Mouse (Mus musculus) CH12.LX (cell line): ENCODE data around the gene Slc27a1. TPM values are rescaled to one million over a fixed set of nuclear protein-coding genes. Genes with fewer than 3 reads are reported as not detected.

Source experiments
- DNase-seq: peaks from one replicate; pipeline ENCODE4 v3.0.0-alpha.2; 2013; ENCODE audit errors: extremely low read depth
- H3K27ac ChIP-seq: 2 replicates; pipeline ENCODE4 v1.5.1; 2012; ENCODE audit warnings: low read depth, mild to moderate bottlenecking, control low read depth, moderate library complexity; ENCODE audit not compliant: insufficient read depth
- H3K27me3 ChIP-seq: replicated peaks from 2 replicates; pipeline ENCODE3; 2012; ENCODE audit warnings: inconsistent platforms
- H3K36me3 ChIP-seq, 2 experiments: replicated peaks in 1 of 2; 2 replicates each; pipeline versions ENCODE3 to v1.6.1; 2012; ENCODE audit warnings: inconsistent platforms in 1 of 2, low read length in 1 of 2, mild to moderate bottlenecking in 1 of 2, mixed read lengths in 1 of 2, moderate library complexity in 1 of 2; ENCODE audit not compliant: control insufficient read depth in 1 of 2, insufficient read depth in 1 of 2
- H3K4me1 ChIP-seq, 2 experiments: 2 replicates each; pipeline ENCODE4 v1.6.1; 2012; ENCODE audit warnings: inconsistent platforms in 1 of 2, moderate library complexity in 1 of 2; ENCODE audit not compliant: insufficient read depth in 2 of 2, control insufficient read depth in 1 of 2
- H3K4me2 ChIP-seq: 2 replicates; pipeline ENCODE4 v1.6.1; 2012; ENCODE audit warnings: low read depth, mild to moderate bottlenecking, control low read depth; ENCODE audit not compliant: poor library complexity, insufficient read depth, severe bottlenecking
- H3K4me3 ChIP-seq, 3 experiments: fragments of 150-350 bp in 1 of 3; sonication (generic) in 1 of 3; replicated peaks in 1 of 3; 2 replicates each; pipeline versions ENCODE3 to v1.5.1; 2011 to 2012; ENCODE audit warnings: low read depth in 2 of 3, low read length in 2 of 3, mild to moderate bottlenecking in 2 of 3, moderate library complexity in 2 of 3, control low read depth in 1 of 3, improper control_type of control experiment in 1 of 3, inconsistent platforms in 1 of 3, mixed read lengths in 1 of 3; ENCODE audit not compliant: poor library complexity in 1 of 3
- H3K79me2 ChIP-seq: replicated peaks from 2 replicates; pipeline ENCODE4 v1.6.1; 2012; ENCODE audit warnings: mild to moderate bottlenecking, moderate library complexity; ENCODE audit not compliant: control insufficient read depth, poor library complexity, insufficient read depth, severe bottlenecking; ENCODE audit errors: extremely low read depth
- H3K9ac ChIP-seq: 2 replicates; pipeline ENCODE4 v1.6.1; 2012; ENCODE audit warnings: low read depth, mild to moderate bottlenecking, control low read depth, moderate library complexity; ENCODE audit not compliant: insufficient read depth
- H3K9me3 ChIP-seq: replicated peaks from 2 replicates; pipeline ENCODE3; 2012; ENCODE audit warnings: low read length, inconsistent platforms, mixed read lengths
- E2F4 ChIP-seq: IDR thresholded peaks from 2 replicates; pipeline ENCODE4 v1.6.1; 2011; ENCODE audit warnings: low read depth, low read length, improper control_type of control experiment; ENCODE audit not compliant: insufficient replicate concordance
- ELF1 ChIP-seq: IDR thresholded peaks from 2 replicates; pipeline ENCODE4 v1.6.1; 2014; ENCODE audit warnings: low read depth, mild to moderate bottlenecking, inconsistent platforms, low read length, improper control_type of control experiment
- EP300 ChIP-seq: IDR thresholded peaks from 2 replicates; pipeline ENCODE4 v1.6.1; 2011; ENCODE audit warnings: low read length, improper control_type of control experiment
- HCFC1 ChIP-seq: IDR thresholded peaks from 2 replicates; pipeline ENCODE4 v1.6.1; 2012; ENCODE audit warnings: low read depth, mild to moderate bottlenecking, inconsistent platforms, low read length, improper control_type of control experiment
- IRF4 ChIP-seq: IDR thresholded peaks from 2 replicates; pipeline ENCODE4 v1.6.1; 2014; ENCODE audit warnings: low read depth, mild to moderate bottlenecking, inconsistent platforms, low read length, improper control_type of control experiment
- JUN ChIP-seq: IDR thresholded peaks from 2 replicates; pipeline ENCODE4 v1.6.1; 2011; ENCODE audit warnings: low read depth, mild to moderate bottlenecking, low read length, improper control_type of control experiment, moderate library complexity; ENCODE audit not compliant: insufficient read depth
- MAFK ChIP-seq: IDR thresholded peaks from 2 replicates; pipeline ENCODE4 v1.6.1; 2011; ENCODE audit warnings: low read length, improper control_type of control experiment; ENCODE audit not compliant: insufficient replicate concordance
- MXI1 ChIP-seq: IDR thresholded peaks from 2 replicates; pipeline ENCODE4 v1.6.1; 2011; ENCODE audit warnings: mild to moderate bottlenecking, low read depth, low read length, improper control_type of control experiment
- NELFE ChIP-seq: IDR thresholded peaks from 2 replicates; pipeline ENCODE4 v1.6.1; 2011; ENCODE audit warnings: low read depth, low read length, improper control_type of control experiment
- PAX5 ChIP-seq: IDR thresholded peaks from 2 replicates; pipeline ENCODE4 v1.6.1; 2012; ENCODE audit warnings: low read length, inconsistent platforms, mixed read lengths
- POLR2A ChIP-seq: IDR thresholded peaks from 2 replicates; pipeline ENCODE4 v1.6.1; 2011; ENCODE audit warnings: low read depth, mild to moderate bottlenecking, improper control_type of control experiment, low read length
- POLR2AphosphoS2 ChIP-seq: IDR thresholded peaks from 2 replicates; pipeline ENCODE4 v1.6.1; 2011; ENCODE audit warnings: low read depth, low read length, improper control_type of control experiment
- SMC3 ChIP-seq: IDR thresholded peaks from 2 replicates; pipeline ENCODE4 v1.6.1; 2011; ENCODE audit warnings: low read depth, low read length, improper control_type of control experiment
- TBP ChIP-seq: conservative IDR thresholded peaks from 2 replicates; pipeline ENCODE4 v1.6.1; 2011; ENCODE audit warnings: low read depth, low read length, improper control_type of control experiment
- TCF12 ChIP-seq: IDR thresholded peaks from 2 replicates; pipeline ENCODE4 v1.6.1; 2014; ENCODE audit warnings: low read depth, mild to moderate bottlenecking, inconsistent platforms, low read length, improper control_type of control experiment
- UBTF ChIP-seq: IDR thresholded peaks from 2 replicates; pipeline ENCODE4 v1.6.1; 2012; ENCODE audit warnings: low read depth, mild to moderate bottlenecking, inconsistent platforms, low read length, improper control_type of control experiment, moderate library complexity
- USF2 ChIP-seq: conservative IDR thresholded peaks from 2 replicates; pipeline ENCODE4 v1.6.1; 2011; ENCODE audit warnings: low read depth, low read length, improper control_type of control experiment
- ZC3H11A ChIP-seq: IDR thresholded peaks from 2 replicates; pipeline ENCODE4 v1.6.1; 2012; ENCODE audit warnings: low read depth, mild to moderate bottlenecking, inconsistent platforms, low read length, improper control_type of control experiment
- ZKSCAN1 ChIP-seq: IDR thresholded peaks from 2 replicates; pipeline ENCODE4 v1.6.1; 2012; ENCODE audit warnings: low read depth, inconsistent platforms, low read length, improper control_type of control experiment, borderline replicate concordance
- ZMIZ1 ChIP-seq: IDR thresholded peaks from 2 replicates; pipeline ENCODE4 v1.6.1; 2012; ENCODE audit warnings: low read depth, mild to moderate bottlenecking, inconsistent platforms, low read length, improper control_type of control experiment
- ZNF384 ChIP-seq: IDR thresholded peaks from 2 replicates; pipeline ENCODE4 v1.6.1; 2012; ENCODE audit warnings: low read depth, low read length, improper control_type of control experiment, inconsistent platforms
- dilution Hi-C: fragments of 300-500 bp; cut with MboI; formaldehyde crosslinking; loops from 2 replicates; pipeline ENCODE4 v1.14.3; 2020; ENCODE audit warnings: low sequenced_read_pairs; ENCODE audit not compliant: extremely low pct_unique_long_range_greater_than_20kb, extremely low pct_ligation_motif_present
- in situ Hi-C: fragments of 300-500 bp; cut with MboI; formaldehyde crosslinking; loops from 3 replicates; pipeline ENCODE4 v1.14.3; 2019; ENCODE audit warnings: low sequenced_read_pairs, low pct_ligation_motif_present, low pct_unique_long_range_greater_than_20kb, mixed read lengths
- polyA plus RNA-seq: library from polyadenylated mRNA; unstranded; fragments of >175 nt; gene quantifications from 2 replicates; pipeline ENCODE4 v1.2.1, GENCODE M21; 2012; ENCODE audit warnings: low read depth; ENCODE audit not compliant: insufficient read length
- total RNA-seq, 2 experiments: library from RNA; depleted of rRNA; stranded (reverse); fragments of 300-350 nt in 1 of 2; fragments of >200 nt in 1 of 2; gene quantifications; 2 replicates each; pipeline ENCODE4 v1.2.3; 2012 to 2014

Slc27a1 gene
- total and polyA plus RNA-seq, 3 experiments: 1.8 to 4.0 (median 2.4) TPM

DNA sequence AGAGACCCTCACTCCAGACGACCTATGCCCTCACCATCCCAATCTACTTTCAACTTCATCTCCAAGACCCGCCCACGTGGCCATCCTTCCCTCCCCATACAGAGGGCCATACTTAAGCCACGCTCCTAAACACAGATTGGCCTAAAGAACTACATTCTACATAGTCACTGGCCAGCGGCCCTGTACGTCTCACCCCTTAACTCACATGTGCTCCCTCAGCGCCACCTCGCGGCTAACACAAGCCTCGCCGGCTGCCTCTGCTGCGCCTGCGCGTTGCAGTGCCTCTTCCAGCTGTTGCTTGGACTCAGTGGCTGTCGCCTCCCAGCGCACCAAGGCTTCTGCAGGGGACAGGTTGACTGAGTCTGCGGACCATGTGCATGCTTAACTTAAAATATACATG, 47.0 kb upstream of the Slc27a1 start (continued):
- TF ChIP-seq POLR2A: peak; percentile 35; the same call in 1 of the 2 replicates
- 0 out of 2 replicates have a peak, but pooled peaks have one; percentile 51 for TF ChIP-seq NELFE
- TF ChIP-seq SMC3: peak; percentile 81
- TF ChIP-seq, all 38 proteins: peak for 15

DNA sequence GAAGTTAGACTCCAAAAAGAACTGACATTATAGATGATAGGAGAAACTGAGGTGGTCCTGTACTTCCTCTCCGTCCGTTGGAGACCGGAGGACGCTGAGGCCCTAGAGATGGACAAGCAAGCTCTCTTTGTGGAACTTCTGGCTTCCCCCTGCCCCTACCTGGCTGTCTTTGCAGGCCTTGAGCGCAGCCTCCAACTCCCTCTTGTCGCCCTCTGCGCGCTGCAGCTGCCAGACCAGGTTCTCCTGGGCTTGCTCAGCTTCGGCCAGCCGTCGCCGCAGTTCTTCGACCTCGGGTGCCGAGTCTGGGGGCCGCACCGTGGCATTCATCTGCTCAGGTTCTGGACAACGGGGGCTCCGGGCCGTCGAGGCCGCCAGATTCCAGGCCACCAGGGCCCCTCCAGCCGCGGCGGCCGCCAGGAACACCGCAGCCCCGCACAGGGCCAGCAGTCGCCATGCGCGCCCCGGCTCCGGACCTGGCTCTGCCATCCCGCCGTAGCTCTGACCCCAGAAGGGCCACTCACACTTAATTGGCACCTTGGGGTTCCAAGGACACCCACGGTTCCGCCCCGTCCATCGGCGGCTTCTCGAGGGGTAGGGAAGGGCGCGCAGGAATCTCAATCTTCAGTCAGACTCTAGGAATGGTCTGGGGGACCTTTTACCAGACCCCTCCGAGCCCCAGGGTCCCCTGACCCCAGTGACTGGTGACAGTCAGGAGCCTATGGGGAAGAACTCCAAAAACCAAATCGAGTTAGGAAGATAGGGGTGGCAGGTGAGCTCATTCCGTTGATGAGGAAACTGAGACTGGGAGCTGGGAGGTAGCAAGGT, 43.2 kb upstream of the Slc27a1 start, which contains the start of gene Ccdc194:
Gene Ccdc194, minus strand, starts transcription at position 486 of the 825 bp plus-strand sequence.
- no peaks in the 10 kb centered on the region for H3K79me2 ChIP-seq
- no peak within 1 kb of the TSS for H3K27ac ChIP-seq
- H3K9ac ChIP-seq: no peak within 1 kb of the TSS
- no peak within 1 kb of the TSS for H3K4me2 ChIP-seq
- in situ Hi-C loops: no loop called here
- no peaks in the 10 kb centered on the region for H3K9me3 ChIP-seq
- H3K36me3 ChIP-seq: no peaks in the 10 kb centered on the region
- no peak within 1 kb of the TSS for H3K4me3 ChIP-seq
- peaks cover 28 to 51% of the 10 kb centered on the region in 2 experiments for H3K4me1 ChIP-seq
- dilution Hi-C loops: no loop called here
- no peaks in the 10 kb centered on the region for H3K27me3 ChIP-seq
- TF ChIP-seq MXI1 (no peak), ELF1 (no peak), PAX5 (no peak), TCF12 (no peak), UBTF (no peak), MAFK (no peak), EP300 (no peak), JUN (no peak), TBP (no peak), E2F4 (no peak), HCFC1 (no peak), ZMIZ1 (no peak), POLR2A (no peak), POLR2AphosphoS2 (no peak), IRF4 (no peak), ZNF384 (no peak), USF2 (no peak), ZC3H11A (no peak), ZKSCAN1 (no peak)
- no peak for DNase-seq
